Mouse (Mus musculus) neural tube, embryonic 13.5 days (tissue): ENCODE results near the gene Dhrs11. TPM values are rescaled to one million over a fixed set of nuclear protein-coding genes. Genes with fewer than 3 reads are reported as not detected.
"Not testable (repeated sequence)": the region's sequence is repeated elsewhere in the genome, so short reads cannot be mapped to it uniquely, and the experiment has no call there.

Experiments
- ATAC-seq: fragments of 200-750 bp; cut with Nextera tagmentation; 2 replicates; pipeline ENCODE4 v1.8.0; 2017; ENCODE audit warnings: low read depth, mild to moderate bottlenecking, moderate TSS enrichment, moderate library complexity
- H3K27ac ChIP-seq: fragments of 300-500 bp; sonication (generic); replicated peaks from 2 replicates; pipeline ENCODE4 v1.5.1; 2015; ENCODE audit warnings: moderate library complexity, mild to moderate bottlenecking, inconsistent platforms
- H3K27me3 ChIP-seq: fragments of 300-500 bp; sonication (generic); 2 replicates; pipeline ENCODE4 v1.6.1; 2015; ENCODE audit warnings: mild to moderate bottlenecking, inconsistent platforms
- H3K36me3 ChIP-seq: fragments of 300-500 bp; sonication (generic); 2 replicates; pipeline ENCODE4 v1.6.1; 2015; ENCODE audit warnings: mild to moderate bottlenecking, inconsistent platforms
- H3K4me1 ChIP-seq: fragments of 300-500 bp; sonication (generic); replicated peaks from 2 replicates; pipeline ENCODE4 v1.6.1; 2015; ENCODE audit warnings: inconsistent platforms
- H3K4me2 ChIP-seq: fragments of 300-500 bp; sonication (generic); 2 replicates; pipeline ENCODE4 v1.6.1; 2015; ENCODE audit warnings: inconsistent platforms, mild to moderate bottlenecking, moderate library complexity
- H3K4me3 ChIP-seq: fragments of 300-500 bp; sonication (generic); 2 replicates; pipeline ENCODE4 v1.5.1; 2015; ENCODE audit warnings: mild to moderate bottlenecking, inconsistent platforms
- H3K9ac ChIP-seq: fragments of 300-500 bp; sonication (generic); 2 replicates; pipeline ENCODE4 v1.6.1; 2015; ENCODE audit warnings: moderate library complexity, mild to moderate bottlenecking, inconsistent platforms
- H3K9me3 ChIP-seq: fragments of 300-500 bp; sonication (generic); 2 replicates; pipeline ENCODE4 v1.6.1; 2016; ENCODE audit warnings: inconsistent platforms
- WGBS: fragments of 180-500 bp; shearing (Covaris S2); methylation state at CpG from one replicate; pipeline ENCODE4 v1.1.7; 2015; 5-methylcytosine and 5-hydroxymethylcytosine counted together
- polyA plus RNA-seq: library from polyadenylated mRNA; unstranded; fragments of >200 nt; fragmentation: Nextera tagmentation; extraction: Ambion mirVana; gene quantifications from 2 replicates; pipeline ENCODE4 v1.2.1, GENCODE M21; 2015

Gene Dhrs11
- 7.5 and 7.8 TPM in 2 replicates for polyA plus RNA-seq

- H3K36me3 ChIP-seq: peaks cover 33% of the 10 kb centered on the region
- peak; percentile 83 for ATAC-seq
- H3K9me3 ChIP-seq: no peaks in the 10 kb centered on the region
- H3K9ac ChIP-seq: peak within 1 kb of the TSS; percentile 76
- H3K4me2 ChIP-seq: peak within 1 kb of the TSS; percentile 90
- no peaks in the 10 kb centered on the region for H3K27me3 ChIP-seq
- peaks cover 22% of the 10 kb centered on the region for H3K4me1 ChIP-seq
- under 1% methylated on average over 62 of the region's 62 CpGs for WGBS
- H3K4me3 ChIP-seq: peak within 1 kb of the TSS; percentile 62
- peak within 1 kb of the TSS; percentile 69 for H3K27ac ChIP-seq
Observed at GRCm38 (mm10) chr11:84828516-84829399, at the start of gene Dhrs11. TSS of gene Dhrs11 (minus strand) at chr11:84828994.

GRCm38 (mm10) chr11:84876020-84876419, 47.2 kb upstream of the Dhrs11 start:
- H3K4me3 ChIP-seq, H3K27ac ChIP-seq, H3K9ac ChIP-seq, H3K4me2 ChIP-seq, H3K36me3 ChIP-seq, ATAC-seq, H3K9me3 ChIP-seq, H3K27me3 ChIP-seq: not testable (repeated sequence)
- WGBS: no CpG with 5 or more reads among the region's 1 CpGs
- peaks cover 26% of the 10 kb centered on the region for H3K4me1 ChIP-seq

DNA sequence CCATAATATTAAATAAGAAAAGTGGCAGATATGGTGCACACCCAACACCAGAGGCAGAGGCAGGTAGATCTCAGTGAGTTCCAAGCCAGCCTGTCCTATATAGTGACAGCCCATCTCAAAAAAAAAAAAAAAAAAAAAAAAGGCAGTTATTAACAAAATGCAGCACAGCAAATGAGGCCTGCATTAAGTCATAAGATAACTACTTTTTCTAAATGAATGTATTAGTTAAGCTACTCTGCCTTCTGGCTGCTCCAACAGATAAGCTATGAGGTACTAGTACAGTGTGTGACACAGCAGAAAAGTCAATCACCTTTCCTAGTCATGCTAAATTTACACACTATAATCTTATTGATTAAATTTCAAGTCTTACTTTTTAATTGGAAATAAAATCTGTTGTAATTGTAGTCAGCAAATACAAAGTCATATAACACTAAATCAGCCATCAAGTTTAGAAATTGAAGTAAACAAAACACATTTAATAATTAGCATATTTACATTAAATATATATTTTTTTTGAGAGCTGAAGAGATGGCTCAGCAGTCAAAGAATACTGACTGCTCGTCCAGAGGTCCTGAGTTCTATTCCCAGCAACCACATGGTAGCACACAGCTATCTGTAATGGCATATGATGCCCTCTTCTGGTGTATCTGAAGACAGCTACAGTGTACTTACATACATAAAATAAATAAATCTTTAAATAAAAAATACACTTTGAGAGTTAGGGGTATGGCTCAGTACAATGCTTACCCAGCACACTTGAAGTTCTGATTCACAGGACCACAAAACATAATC, 44.4 kb upstream of the Dhrs11 start:
- Histone ChIP-seq H3K4me3 (no peak overlapping the region), H3K36me3 (peaks cover 5% of the 10 kb centered on the region), H3K27me3 (no peaks in the 10 kb centered on the region), H3K4me2 (no peak overlapping the region), H3K27ac (no peak overlapping the region), H3K9me3 (no peaks in the 10 kb centered on the region), H3K9ac (no peak overlapping the region), H3K4me1 (peaks cover 23% of the 10 kb centered on the region)
- ATAC-seq: no peak
- 69% methylated on average over 1 of the region's 1 CpGs for WGBS

DNA sequence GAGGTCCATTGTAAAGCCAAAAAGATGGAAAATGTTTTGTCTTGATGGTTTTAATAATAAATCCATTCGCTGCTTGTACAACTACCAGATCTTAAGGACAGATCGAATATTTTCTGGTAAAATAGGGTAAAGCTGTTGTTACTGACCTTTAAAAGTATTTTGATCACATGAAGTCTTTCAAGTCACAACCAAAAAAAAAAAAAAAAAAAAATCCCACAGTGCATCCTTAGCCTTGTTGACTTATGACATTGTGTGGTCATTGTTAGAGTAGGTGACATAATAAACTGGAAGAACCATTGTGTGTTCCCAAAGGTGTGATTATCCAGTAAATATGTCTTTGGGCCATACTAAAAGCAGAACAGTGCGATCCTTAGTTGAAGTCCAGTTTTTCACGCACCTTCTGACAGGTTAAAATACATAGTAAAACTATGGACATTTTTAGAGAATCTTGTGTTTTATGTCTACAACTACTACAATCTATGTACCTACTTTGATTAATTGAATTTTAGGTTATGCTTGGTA, 42.8 kb upstream of the Dhrs11 start:
- H3K9me3 ChIP-seq: no peaks in the 10 kb centered on the region
- no peak for ATAC-seq
- H3K9ac ChIP-seq: peak overlapping the region; percentile 95
- H3K4me3 ChIP-seq: peak overlapping the region; percentile 100
- H3K36me3 ChIP-seq: no peaks in the 10 kb centered on the region
- H3K4me1 ChIP-seq: peaks cover 34% of the 10 kb centered on the region
- no peaks in the 10 kb centered on the region for H3K27me3 ChIP-seq
- H3K4me2 ChIP-seq: peak overlapping the region; percentile 74
- peak overlapping the region; percentile 98 for H3K27ac ChIP-seq
- WGBS: 72% methylated on average over 4 of the region's 4 CpGs

GRCm38 (mm10) chr11:84871046-84871445, 42.3 kb upstream of the Dhrs11 start:
- Histone ChIP-seq H3K4me2 (peak overlapping the region; percentile 74), H3K27me3 (no peaks in the 10 kb centered on the region), H3K9ac (peak overlapping the region; percentile 95), H3K27ac (peak overlapping the region; percentile 98), H3K9me3 (no peaks in the 10 kb centered on the region), H3K4me1 (peaks cover 38% of the 10 kb centered on the region), H3K36me3 (no peaks in the 10 kb centered on the region), H3K4me3 (peak overlapping the region; percentile 100)
- WGBS: under 1% methylated on average over 10 of the region's 10 CpGs
- ATAC-seq: peak; percentile 55

GRCm38 (mm10) chr11:84870337-84871043, 41.7 kb upstream of the Dhrs11 start, which contains the start of gene Ggnbp2:
TSS of gene Ggnbp2 (minus strand) at chr11:84870817.
- H3K27me3 ChIP-seq: no peaks in the 10 kb centered on the region
- H3K9ac ChIP-seq: peak within 1 kb of the TSS; percentile 95
- no peaks in the 10 kb centered on the region for H3K36me3 ChIP-seq
- H3K9me3 ChIP-seq: no peaks in the 10 kb centered on the region
- peak within 1 kb of the TSS; percentile 100 for H3K4me3 ChIP-seq
- under 1% methylated on average over 33 of the region's 62 CpGs for WGBS
- H3K4me1 ChIP-seq: peaks cover 41% of the 10 kb centered on the region
- peak within 1 kb of the TSS; percentile 98 for H3K27ac ChIP-seq
- peak; percentile 89 for ATAC-seq
- peak within 1 kb of the TSS; percentile 95 for H3K4me2 ChIP-seq

- WGBS: under 1% methylated on average over 49 of the region's 61 CpGs
- Histone ChIP-seq H3K4me2 (peak overlapping the region; percentile 95), H3K4me1 (peaks cover 45% of the 10 kb centered on the region), H3K27ac (peak overlapping the region; percentile 98), H3K9me3 (no peaks in the 10 kb centered on the region), H3K27me3 (no peaks in the 10 kb centered on the region), H3K36me3 (no peaks in the 10 kb centered on the region), H3K9ac (peak overlapping the region; percentile 89), H3K4me3 (peak overlapping the region; percentile 100)
- peak; percentile 88 for ATAC-seq
Observed at GRCm38 (mm10) chr11:84869537-84870232, 40.9 kb upstream of the Dhrs11 start.

- H3K9ac ChIP-seq: peak overlapping the region; percentile 89
- peak overlapping the region; percentile 100 for H3K4me3 ChIP-seq
- no peak for ATAC-seq
- peaks cover 45% of the 10 kb centered on the region for H3K4me1 ChIP-seq
- WGBS: 24% methylated on average over 7 of the region's 7 CpGs
- peak overlapping the region; percentile 95 for H3K4me2 ChIP-seq
- no peaks in the 10 kb centered on the region for H3K36me3 ChIP-seq
- H3K27me3 ChIP-seq: no peaks in the 10 kb centered on the region
- H3K9me3 ChIP-seq: no peaks in the 10 kb centered on the region
- H3K27ac ChIP-seq: peak overlapping the region; percentile 98
Observed at GRCm38 (mm10) chr11:84868786-84869259, 40.0 kb upstream of the Dhrs11 start.

DNA sequence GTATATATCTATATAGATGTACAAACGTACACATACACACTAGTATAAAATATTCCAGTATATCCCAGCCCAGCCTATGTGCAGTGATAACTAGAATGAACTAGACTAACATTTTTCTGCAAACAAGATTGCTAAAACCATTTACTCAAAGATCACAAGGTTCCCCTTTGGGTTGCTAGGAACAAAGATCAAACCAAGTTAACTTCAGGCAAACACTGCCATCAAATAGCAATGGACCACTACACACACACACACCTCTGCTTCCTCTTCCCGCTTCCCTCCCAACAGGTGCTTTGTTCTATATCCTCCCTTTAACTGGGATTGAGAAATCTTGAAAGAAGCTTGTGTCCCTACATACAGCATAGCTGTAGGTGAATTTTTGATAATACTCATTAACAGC, 38.8 kb upstream of the Dhrs11 start:
- Histone ChIP-seq H3K9me3 (no peaks in the 10 kb centered on the region), H3K36me3 (no peaks in the 10 kb centered on the region), H3K27me3 (no peaks in the 10 kb centered on the region), H3K9ac (no peak overlapping the region), H3K27ac (no peak overlapping the region), H3K4me3 (no peak overlapping the region), H3K4me1 (peaks cover 42% of the 10 kb centered on the region), H3K4me2 (peak overlapping the region; percentile 13)
- 93% methylated on average over 2 of the region's 2 CpGs for WGBS
- ATAC-seq: no peak

DNA sequence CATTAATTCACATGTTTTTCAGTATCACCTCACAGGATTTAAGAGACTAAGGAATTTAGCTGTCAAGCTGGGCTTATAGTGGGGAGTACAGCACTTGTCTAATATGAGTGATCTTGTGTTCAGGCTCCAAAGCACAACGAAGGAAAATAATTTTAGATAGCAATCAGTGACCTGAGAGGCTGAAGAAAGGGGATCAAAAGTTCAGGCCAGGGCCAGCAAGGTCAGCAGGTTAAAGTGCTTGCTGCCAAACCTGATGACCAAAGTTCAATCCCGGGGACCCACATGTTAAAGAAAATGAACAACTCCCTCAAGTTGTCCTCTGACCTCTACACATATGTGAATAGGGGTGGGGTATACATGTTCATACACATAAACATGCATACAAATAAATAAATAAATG, 36.5 kb upstream of the Dhrs11 start:
- H3K36me3 ChIP-seq: peaks cover 12% of the 10 kb centered on the region
- no peak overlapping the region for H3K4me3 ChIP-seq
- ATAC-seq: no peak
- H3K27ac ChIP-seq: no peak overlapping the region
- peaks cover 31% of the 10 kb centered on the region for H3K4me1 ChIP-seq
- H3K27me3 ChIP-seq: no peaks in the 10 kb centered on the region
- no peaks in the 10 kb centered on the region for H3K9me3 ChIP-seq
- H3K4me2 ChIP-seq: no peak overlapping the region
- H3K9ac ChIP-seq: no peak overlapping the region
- WGBS: 82% methylated on average over 2 of the region's 2 CpGs

- Histone ChIP-seq H3K27me3 (no peaks in the 10 kb centered on the region), H3K4me1 (no peaks in the 10 kb centered on the region), H3K9me3 (no peaks in the 10 kb centered on the region), H3K36me3 (peaks cover 60% of the 10 kb centered on the region), H3K27ac (no peak overlapping the region), H3K4me3 (no peak overlapping the region), H3K9ac (no peak overlapping the region), H3K4me2 (no peak overlapping the region)
- ATAC-seq: no peak
- WGBS: 95% methylated on average over 6 of the region's 6 CpGs
Observed at GRCm38 (mm10) chr11:84855285-84855684, 26.5 kb upstream of the Dhrs11 start.
